Mouse (Mus musculus): ENCODE measurements around the gene Mamstr. TPM values are rescaled to one million over a fixed set of nuclear protein-coding genes. Genes with fewer than 3 reads are reported as not detected.

The Mamstr gene
- polyA plus RNA-seq, 1 experiment from 2014 or later = 10.6 TPM

GRCm38 (mm10) chr7:45679966-45680621 lies 40.3 kb downstream of the Mamstr start:
- Histone ChIP-seq H3K9ac (ENCODE audit: low read length) (0 out of 2 replicates have a peak overlapping the region, but pooled peaks have one; percentile 1), H3K27ac (ENCODE audit: low read length) (peak overlapping the region; percentile 36; the same call in 1 of the 2 replicates)
- ATAC-seq (ENCODE audit: low read depth) = no peak; the same call in 1 of the 2 replicates

DNA sequence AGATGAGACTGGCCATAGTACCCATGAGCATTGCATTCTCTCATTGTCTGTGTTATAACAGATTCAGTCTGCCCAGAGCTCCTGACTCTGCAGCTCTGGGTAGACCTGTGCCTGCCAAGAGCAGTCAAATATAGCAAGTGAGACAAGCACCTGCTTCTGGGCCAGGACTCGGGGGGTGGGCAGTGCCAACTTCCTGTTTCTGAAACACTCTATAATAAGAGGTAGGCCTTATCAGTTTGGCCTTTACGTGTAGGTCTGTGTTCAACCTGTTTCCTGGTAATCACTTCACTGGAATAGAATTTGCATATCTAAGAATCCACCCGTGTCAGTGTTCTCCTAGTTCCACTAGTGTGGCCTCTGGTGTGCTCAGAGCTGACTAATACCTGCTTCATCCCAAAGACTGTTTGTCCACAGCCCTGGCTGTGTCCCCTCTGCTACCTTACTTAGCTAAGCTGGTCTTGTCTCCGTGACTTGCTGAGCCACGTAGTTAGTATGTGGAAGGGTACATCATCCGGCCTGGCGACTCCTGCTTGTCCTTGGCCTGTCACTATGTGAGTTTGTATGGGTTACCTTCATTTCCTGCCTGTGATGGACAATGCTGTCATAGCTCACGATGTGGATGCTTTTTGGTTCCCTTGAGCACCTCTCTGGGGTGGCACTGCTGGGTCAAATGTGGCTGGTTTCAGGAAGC lies 41.4 kb downstream of the Mamstr start:
- no peak overlapping the region for H3K9ac ChIP-seq (ENCODE audit: low read length)
- peak overlapping the region; percentile 69; the same call in 1 of the 2 replicates for H3K27ac ChIP-seq (ENCODE audit: low read length)
- WGBS = 59% methylated on average over 8 of the region's 8 CpGs

More at GRCm38 (mm10) chr7:45679966-45680621, 40.3 kb downstream of the Mamstr start:
- 64% methylated on average over 14 of the region's 14 CpGs for WGBS
- H3K4me2 ChIP-seq (ENCODE audit: low read depth, low read length) = no peak overlapping the region
- H3K27me3 ChIP-seq (ENCODE audit: control insufficient read depth, insufficient read depth, low read depth, low read length) = no peaks in the 10 kb centered on the region; the same call in 1 of the 2 replicates
- H3K4me1 ChIP-seq (replicated peaks; ENCODE audit: control insufficient read depth, insufficient read depth, low read length) = peaks cover 13% of the 10 kb centered on the region
- no peaks in the 10 kb centered on the region for H3K36me3 ChIP-seq (ENCODE audit: control insufficient read depth, insufficient read depth, low read length)
- H3K9me3 ChIP-seq (ENCODE audit: control insufficient read depth, low read length) = no peaks in the 10 kb centered on the region
- no peak overlapping the region for H3K4me3 ChIP-seq (ENCODE audit: low read length)

DNA sequence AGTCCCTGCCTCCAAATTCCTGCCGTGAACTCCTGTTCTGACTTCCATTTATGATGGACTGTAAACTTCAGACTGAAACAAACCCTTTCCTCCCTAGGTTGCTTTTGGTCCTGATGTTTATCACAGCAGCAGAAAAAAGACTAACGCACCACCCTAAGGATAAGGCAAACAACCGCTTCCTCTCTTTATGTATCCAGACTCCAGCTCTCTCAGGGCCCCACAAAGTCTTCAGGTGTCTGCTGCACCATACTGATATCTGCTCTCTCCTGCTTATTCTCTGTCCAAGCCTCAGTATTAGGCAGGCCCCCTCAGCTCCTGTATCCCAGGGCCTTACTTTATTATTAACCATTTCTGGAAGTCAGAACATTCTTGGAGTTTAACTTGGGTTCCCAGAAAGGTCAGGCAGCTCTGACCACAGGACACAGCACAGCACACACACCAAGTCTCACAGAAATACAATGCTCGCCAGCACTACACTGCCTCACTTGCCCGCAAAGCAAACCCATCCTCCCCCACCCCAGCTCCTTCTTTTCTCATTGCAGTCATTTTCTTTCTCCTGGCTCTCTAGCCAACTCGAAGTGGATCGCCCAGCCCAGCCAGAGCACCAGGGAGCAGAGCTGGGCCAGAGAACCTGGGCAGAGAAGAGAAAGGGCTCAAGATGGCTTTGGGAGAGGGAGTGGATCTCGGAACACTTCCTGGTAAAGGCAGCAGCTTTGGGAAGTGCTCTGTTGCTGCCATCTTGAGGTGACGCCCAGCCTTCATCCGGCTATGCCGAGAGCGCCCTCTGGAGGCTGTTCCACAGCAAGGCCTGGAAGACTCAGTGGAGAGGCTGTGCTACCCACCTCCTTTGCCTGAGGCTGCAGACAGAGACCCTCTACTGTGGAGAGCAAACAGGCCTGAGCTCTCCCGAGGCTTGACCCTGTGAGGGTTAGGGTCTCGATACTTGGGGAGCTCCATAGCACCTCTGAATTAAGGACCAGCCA lies 42.7 kb downstream of the Mamstr start:
- H3K4me3 ChIP-seq (ENCODE audit: low read length) = no peak overlapping the region
- H3K27ac ChIP-seq (ENCODE audit: low read length) = peak overlapping the region; percentile 71
- H3K9me3 ChIP-seq (ENCODE audit: control insufficient read depth, low read length) = no peaks in the 10 kb centered on the region
- no peaks in the 10 kb centered on the region; the same call in 1 of the 2 replicates for H3K27me3 ChIP-seq (ENCODE audit: control insufficient read depth, insufficient read depth, low read depth, low read length)
- H3K4me1 ChIP-seq (replicated peaks; ENCODE audit: control insufficient read depth, insufficient read depth, low read length) = peaks cover 24% of the 10 kb centered on the region
- peak overlapping the region; percentile 64 for H3K9ac ChIP-seq (ENCODE audit: low read length)
- peak overlapping the region; percentile 46 for H3K4me2 ChIP-seq (ENCODE audit: low read depth, low read length)
- 26% methylated on average over 14 of the region's 14 CpGs for WGBS
- no peaks in the 10 kb centered on the region for H3K36me3 ChIP-seq (ENCODE audit: control insufficient read depth, insufficient read depth, low read length)
- ATAC-seq (ENCODE audit: low read depth) = peak; percentile 81

More for the DNA sequence above, 41.4 kb downstream of the Mamstr start:
- Histone ChIP-seq H3K36me3 (ENCODE audit: control insufficient read depth, insufficient read depth, low read length) (no peaks in the 10 kb centered on the region), H3K9me3 (ENCODE audit: control insufficient read depth, low read length) (no peaks in the 10 kb centered on the region), H3K27me3 (ENCODE audit: control insufficient read depth, insufficient read depth, low read depth, low read length) (no peaks in the 10 kb centered on the region; the same call in 1 of the 2 replicates), H3K4me1 (replicated peaks; ENCODE audit: control insufficient read depth, insufficient read depth, low read length) (peaks cover 21% of the 10 kb centered on the region), H3K4me3 (ENCODE audit: low read length) (no peak overlapping the region), H3K4me2 (ENCODE audit: low read depth, low read length) (no peak overlapping the region)
- ATAC-seq (ENCODE audit: low read depth) = no peak

GRCm38 (mm10) chr7:45683396-45684050 lies 43.7 kb downstream of the Mamstr start, which contains the start of gene Ntn5:
Gene Ntn5 (plus strand): TSS chr7:45684022.
- Histone ChIP-seq H3K9me3 (ENCODE audit: control insufficient read depth, low read length) (no peaks in the 10 kb centered on the region), H3K36me3 (ENCODE audit: control insufficient read depth, insufficient read depth, low read length) (no peaks in the 10 kb centered on the region), H3K27me3 (ENCODE audit: control insufficient read depth, insufficient read depth, low read depth, low read length) (no peaks in the 10 kb centered on the region; the same call in 1 of the 2 replicates), H3K4me2 (ENCODE audit: low read depth, low read length) (no peak within 1 kb of the TSS), H3K4me1 (replicated peaks; ENCODE audit: control insufficient read depth, insufficient read depth, low read length) (peaks cover 24% of the 10 kb centered on the region), H3K27ac (ENCODE audit: low read length) (no peak within 1 kb of the TSS), H3K4me3 (ENCODE audit: low read length) (no peak within 1 kb of the TSS), H3K9ac (ENCODE audit: low read length) (peak within 1 kb of the TSS; percentile 24)
- WGBS = 76% methylated on average over 7 of the region's 7 CpGs
- no peak for ATAC-seq (ENCODE audit: low read depth)

- H3K4me3 ChIP-seq (ENCODE audit: low read length) = no peak overlapping the region
- H3K4me2 ChIP-seq (ENCODE audit: low read depth, low read length) = no peak overlapping the region
- H3K9ac ChIP-seq (ENCODE audit: low read length) = peak overlapping the region; percentile 35; the same call in 1 of the 2 replicates
- H3K27ac ChIP-seq (ENCODE audit: low read length) = no peak overlapping the region
- H3K9me3 ChIP-seq (ENCODE audit: control insufficient read depth, low read length) = no peaks in the 10 kb centered on the region
- no peak for ATAC-seq (ENCODE audit: low read depth)
- WGBS = 26% methylated on average over 10 of the region's 10 CpGs
- H3K4me1 ChIP-seq (replicated peaks; ENCODE audit: control insufficient read depth, insufficient read depth, low read length) = peaks cover 23% of the 10 kb centered on the region
- H3K36me3 ChIP-seq (ENCODE audit: control insufficient read depth, insufficient read depth, low read length) = no peaks in the 10 kb centered on the region
- H3K27me3 ChIP-seq (ENCODE audit: control insufficient read depth, insufficient read depth, low read depth, low read length) = no peaks in the 10 kb centered on the region; the same call in 1 of the 2 replicates
Observed at GRCm38 (mm10) chr7:45685811-45686210, 46.0 kb downstream of the Mamstr start.

- 64% methylated on average over 3 of the region's 3 CpGs for WGBS
- no peak overlapping the region for H3K9ac ChIP-seq (ENCODE audit: low read length)
- no peak for ATAC-seq (ENCODE audit: low read depth)
- H3K27ac ChIP-seq (ENCODE audit: low read length) = no peak overlapping the region
- no peak overlapping the region for H3K4me2 ChIP-seq (ENCODE audit: low read depth, low read length)
- no peaks in the 10 kb centered on the region for H3K9me3 ChIP-seq (ENCODE audit: control insufficient read depth, low read length)
- H3K27me3 ChIP-seq (ENCODE audit: control insufficient read depth, insufficient read depth, low read depth, low read length) = no peaks in the 10 kb centered on the region; the same call in 1 of the 2 replicates
- H3K4me3 ChIP-seq (ENCODE audit: low read length) = no peak overlapping the region
- H3K36me3 ChIP-seq (ENCODE audit: control insufficient read depth, insufficient read depth, low read length) = no peaks in the 10 kb centered on the region
- peaks cover 19% of the 10 kb centered on the region for H3K4me1 ChIP-seq (replicated peaks; ENCODE audit: control insufficient read depth, insufficient read depth, low read length)
Observed at GRCm38 (mm10) chr7:45686841-45687240, 47.1 kb downstream of the Mamstr start.

DNA sequence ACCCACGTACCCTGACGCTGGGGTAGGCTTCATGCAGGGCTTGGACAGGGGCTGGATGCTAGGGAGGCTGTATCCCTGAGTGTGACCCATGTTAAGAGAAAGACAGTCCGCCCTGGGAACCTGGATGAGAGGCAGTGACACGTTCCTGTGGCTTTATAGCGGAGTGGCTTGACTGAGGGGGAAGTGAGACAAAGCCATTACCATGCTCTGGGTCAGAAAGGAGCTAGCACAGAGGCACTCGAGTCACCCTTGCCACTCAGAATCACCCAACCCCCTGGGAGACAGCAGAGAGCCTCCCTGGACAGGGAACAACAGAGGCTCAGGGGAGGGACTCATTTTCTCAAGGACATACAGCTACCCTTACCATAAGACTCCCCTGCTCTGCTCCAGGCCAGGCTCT lies 49.3 kb downstream of the Mamstr start:
- no peaks in the 10 kb centered on the region; the same call in 1 of the 2 replicates for H3K27me3 ChIP-seq (ENCODE audit: control insufficient read depth, insufficient read depth, low read depth, low read length)
- no peaks in the 10 kb centered on the region for H3K36me3 ChIP-seq (ENCODE audit: control insufficient read depth, insufficient read depth, low read length)
- no peak overlapping the region for H3K4me3 ChIP-seq (ENCODE audit: low read length)
- no peak overlapping the region for H3K27ac ChIP-seq (ENCODE audit: low read length)
- 54% methylated on average over 6 of the region's 6 CpGs for WGBS
- H3K9ac ChIP-seq (ENCODE audit: low read length) = no peak overlapping the region
- H3K9me3 ChIP-seq (ENCODE audit: control insufficient read depth, low read length) = no peaks in the 10 kb centered on the region
- 0 out of 2 replicates have a peak, but pooled peaks cover 11% of the 10 kb centered on the region for H3K4me1 ChIP-seq (replicated peaks; ENCODE audit: control insufficient read depth, insufficient read depth, low read length)
- ATAC-seq (ENCODE audit: low read depth) = no peak
- no peak overlapping the region for H3K4me2 ChIP-seq (ENCODE audit: low read depth, low read length)

DNA sequence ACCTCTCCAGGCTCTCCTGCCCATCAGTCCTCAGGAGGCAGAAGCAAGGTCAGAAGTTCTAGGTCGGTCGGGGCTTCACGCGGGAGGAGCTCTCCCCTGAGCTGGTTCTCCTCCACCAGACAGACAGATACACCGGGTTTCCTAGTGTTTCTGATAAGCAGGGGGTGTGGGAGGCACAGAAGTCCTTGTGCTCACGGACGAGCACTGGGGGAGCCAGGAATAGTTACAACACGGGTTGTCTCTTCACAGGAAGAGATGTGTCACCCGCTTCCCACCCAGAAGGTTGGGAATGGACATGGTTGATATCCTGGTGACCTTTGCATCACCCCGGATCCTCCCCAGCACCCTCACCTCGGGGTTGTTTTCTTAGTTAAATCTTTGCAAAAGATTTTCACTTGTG lies 50.0 kb downstream of the Mamstr start:
- no peaks in the 10 kb centered on the region; the same call in 1 of the 2 replicates for H3K27me3 ChIP-seq (ENCODE audit: control insufficient read depth, insufficient read depth, low read depth, low read length)
- H3K27ac ChIP-seq (ENCODE audit: low read length) = no peak overlapping the region
- 54% methylated on average over 11 of the region's 11 CpGs for WGBS
- H3K9ac ChIP-seq (ENCODE audit: low read length) = no peak overlapping the region
- H3K4me2 ChIP-seq (ENCODE audit: low read depth, low read length) = no peak overlapping the region
- 0 out of 2 replicates have a peak, but pooled peaks cover 11% of the 10 kb centered on the region for H3K4me1 ChIP-seq (replicated peaks; ENCODE audit: control insufficient read depth, insufficient read depth, low read length)
- ATAC-seq (ENCODE audit: low read depth) = no peak
- no peak overlapping the region for H3K4me3 ChIP-seq (ENCODE audit: low read length)
- no peaks in the 10 kb centered on the region for H3K9me3 ChIP-seq (ENCODE audit: control insufficient read depth, low read length)
- no peaks in the 10 kb centered on the region for H3K36me3 ChIP-seq (ENCODE audit: control insufficient read depth, insufficient read depth, low read length)

Data from lung, embryonic 16.5 days (tissue).